Mouse (Mus musculus) liver, adult 2 months (tissue): Measurements from ENCODE around the gene 1700102P08Rik. TPM values are rescaled to one million over a fixed set of nuclear protein-coding genes. Genes with fewer than 3 reads are reported as not detected.
A peak's percentile ranks its signal among the peaks of the same experiment; 100 is the strongest.

Source experiments
- DNase-seq: peaks from one replicate; pipeline ENCODE4 v3.0.0-alpha.2; 2011; ENCODE audit warnings: low read depth, low spot score; ENCODE audit errors: extremely low read depth
- H3K27ac ChIP-seq: fragments of 200-500 bp; replicated peaks from 2 replicates; pipeline ENCODE4 v1.5.1; 2012; ENCODE audit warnings: low read depth, mild to moderate bottlenecking, control low read depth, inconsistent platforms, low read length; ENCODE audit not compliant: insufficient read depth
- H3K27me3 ChIP-seq: fragments of 200-500 bp; 2 replicates; pipeline ENCODE4 v1.6.1; 2012; ENCODE audit warnings: mild to moderate bottlenecking, moderate library complexity, low read length, inconsistent platforms; ENCODE audit not compliant: control insufficient read depth, insufficient read depth
- H3K36me3 ChIP-seq: fragments of 200-500 bp; 2 replicates; pipeline ENCODE4 v1.6.1; 2012; ENCODE audit warnings: low read length, inconsistent platforms; ENCODE audit not compliant: control insufficient read depth, insufficient read depth
- H3K4me1 ChIP-seq: fragments of 200-500 bp; 2 replicates; pipeline ENCODE4 v1.6.1; 2011; ENCODE audit warnings: low read length; ENCODE audit not compliant: control insufficient read depth, insufficient read depth
- H3K4me3 ChIP-seq: fragments of 200-500 bp; 2 replicates; pipeline ENCODE4 v1.5.1; 2011; ENCODE audit warnings: low read depth, mild to moderate bottlenecking, control low read depth, low read length, moderate library complexity; ENCODE audit not compliant: insufficient read depth
- H3K79me2 ChIP-seq: fragments of 200-500 bp; 2 replicates; pipeline ENCODE4 v1.6.1; 2012; ENCODE audit warnings: inconsistent platforms, mild to moderate bottlenecking, low read length, moderate library complexity; ENCODE audit not compliant: control insufficient read depth, insufficient read depth
- H3K9ac ChIP-seq: fragments of 200-500 bp; 2 replicates; pipeline ENCODE4 v1.6.1; 2012; ENCODE audit warnings: low read depth, mild to moderate bottlenecking, control low read depth, inconsistent platforms, low read length
- CTCF ChIP-seq: fragments of 200-500 bp; IDR thresholded peaks from 2 replicates; pipeline ENCODE4 v1.5.1; 2011; ENCODE audit warnings: low read depth, low read length, control low read depth
- POLR2A ChIP-seq: fragments of 200-500 bp; IDR thresholded peaks from 2 replicates; pipeline ENCODE4 v1.6.1; 2011; ENCODE audit warnings: low read length, control low read depth; ENCODE audit not compliant: insufficient read depth; ENCODE audit errors: extremely low read depth
- WGBS: fragments of 180-500 bp; shearing (Covaris S2); methylation state at CpG from one replicate; pipeline ENCODE4 v1.1.7; 2018; 5-methylcytosine and 5-hydroxymethylcytosine counted together
- polyA plus RNA-seq: library from polyadenylated mRNA; depleted of rRNA; stranded (reverse); fragments of >200 nt; gene quantifications from 2 replicates; pipeline ENCODE4 v1.2.3, GENCODE M21; 2012
- total RNA-seq: library from RNA; depleted of rRNA; stranded (reverse); fragments of >200 nt; gene quantifications from 2 replicates; pipeline ENCODE4 v1.2.3, GENCODE M21; 2014

Gene 1700102P08Rik
- total and polyA plus RNA-seq, 2 experiments, result not detected

DNA sequence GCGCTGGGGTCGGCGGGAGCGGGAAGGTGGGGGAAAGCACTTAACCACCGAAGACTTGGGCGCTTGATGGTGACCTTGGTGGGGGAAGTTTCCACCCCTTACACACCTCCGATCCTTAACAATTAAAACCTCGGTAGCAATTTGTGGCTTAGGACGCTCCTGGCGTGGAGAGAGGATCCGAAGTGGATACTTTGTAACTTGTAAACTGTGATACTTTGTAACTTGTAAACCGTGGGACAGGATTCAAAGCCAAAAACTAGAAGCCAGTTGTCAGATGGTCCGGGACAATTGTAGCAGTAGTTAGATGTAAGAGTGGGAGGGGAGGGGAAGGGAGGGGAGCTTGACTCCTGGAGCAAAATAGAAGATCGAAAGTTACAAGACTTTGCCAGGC, 44.3 kb upstream of the 1700102P08Rik start:
- Histone ChIP-seq H3K36me3 (peaks cover 23% of the 10 kb centered on the region), H3K27me3 (no peaks in the 10 kb centered on the region), H3K9ac (peak overlapping the region; percentile 99), H3K79me2 (peaks cover 21% of the 10 kb centered on the region), H3K4me3 (peak overlapping the region; percentile 98), H3K4me1 (peaks cover 19% of the 10 kb centered on the region), H3K27ac (peak overlapping the region; percentile 94)
- WGBS, result under 1% methylated on average over 14 of the region's 14 CpGs
- TF ChIP-seq POLR2A, result no peak
- TF ChIP-seq CTCF, result no peak
- DNase-seq, result peak; percentile 43

DNA sequence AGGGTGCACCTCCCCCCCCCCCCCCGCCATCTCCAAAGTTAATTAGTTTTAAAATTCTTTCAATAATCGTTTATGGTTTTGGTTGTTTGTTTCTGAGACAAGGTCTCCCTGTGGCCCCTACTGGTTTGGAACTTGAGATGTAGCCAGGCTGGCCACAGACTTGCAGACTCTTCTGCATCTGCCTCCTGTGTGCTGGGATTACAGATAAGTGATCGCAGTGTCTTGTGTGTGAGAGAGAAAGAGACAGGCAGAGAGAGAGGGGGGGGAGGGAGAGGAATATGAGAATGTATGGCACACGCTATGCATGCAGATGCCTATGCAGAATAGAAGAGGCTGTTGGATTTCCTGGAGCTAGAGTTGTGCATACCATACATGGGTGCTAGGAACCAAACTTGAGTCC, 42.9 kb upstream of the 1700102P08Rik start:
- peaks cover 34% of the 10 kb centered on the region for H3K36me3 ChIP-seq
- DNase-seq, result no peak
- peaks cover 24% of the 10 kb centered on the region for H3K79me2 ChIP-seq
- no peak overlapping the region for H3K4me3 ChIP-seq
- H3K9ac ChIP-seq, result no peak overlapping the region
- TF ChIP-seq CTCF (no peak), POLR2A (no peak)
- no peak overlapping the region for H3K27ac ChIP-seq
- WGBS, result 85% methylated on average over 4 of the region's 4 CpGs
- H3K27me3 ChIP-seq, result no peaks in the 10 kb centered on the region
- peaks cover 8% of the 10 kb centered on the region for H3K4me1 ChIP-seq

DNA sequence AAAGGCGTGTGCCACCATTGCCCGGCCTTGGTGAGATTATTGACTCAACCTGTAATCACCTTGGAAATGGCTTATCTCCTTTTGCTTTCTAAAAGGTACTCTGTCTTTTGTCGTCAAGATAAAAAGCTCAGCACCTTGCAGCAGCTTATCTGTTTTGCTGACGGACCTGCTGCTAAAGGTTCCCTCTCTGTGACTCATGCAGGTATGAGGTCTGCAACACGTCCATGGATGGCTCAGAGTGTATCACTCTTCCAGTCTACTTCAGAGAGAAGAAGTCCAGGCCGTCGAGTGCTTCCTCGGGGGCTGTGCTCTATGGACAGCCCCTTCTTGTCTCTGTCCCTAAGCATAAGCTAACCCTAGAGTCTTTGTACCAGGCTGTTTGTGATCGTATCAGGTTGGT, 14.4 kb upstream of the 1700102P08Rik start:
- TF ChIP-seq CTCF (no peak), POLR2A (no peak)
- Histone ChIP-seq H3K27ac (peak overlapping the region; percentile 58), H3K27me3 (no peaks in the 10 kb centered on the region), H3K9ac (no peak overlapping the region), H3K4me1 (peaks cover 20% of the 10 kb centered on the region), H3K4me3 (no peak overlapping the region), H3K36me3 (peaks cover 55% of the 10 kb centered on the region), H3K79me2 (no peaks in the 10 kb centered on the region; the same call in 1 of the 2 replicates)
- WGBS, result 52% methylated on average over 9 of the region's 9 CpGs
- DNase-seq, result no peak

DNA sequence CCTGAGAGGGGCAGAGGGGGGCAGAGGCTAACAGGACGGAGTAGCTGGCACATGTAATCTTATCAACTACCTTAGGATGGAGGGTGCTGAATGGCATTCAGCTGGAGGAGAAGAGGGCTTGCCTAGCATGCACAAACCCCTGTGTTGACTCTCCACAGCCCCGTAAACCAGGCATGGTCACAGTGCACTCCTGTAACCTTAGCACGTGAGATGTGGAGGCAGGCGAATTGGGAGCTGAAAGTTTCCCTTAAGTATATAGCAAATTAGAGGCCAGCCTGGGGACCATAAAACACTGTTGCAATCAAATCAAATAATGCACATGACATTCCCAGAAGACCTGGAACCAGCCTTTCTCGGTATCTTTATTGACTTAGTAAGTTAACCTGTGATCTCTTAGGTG, 13.9 kb upstream of the 1700102P08Rik start:
- 34% methylated on average over 5 of the region's 5 CpGs for WGBS
- H3K27me3 ChIP-seq, result no peaks in the 10 kb centered on the region

DNA sequence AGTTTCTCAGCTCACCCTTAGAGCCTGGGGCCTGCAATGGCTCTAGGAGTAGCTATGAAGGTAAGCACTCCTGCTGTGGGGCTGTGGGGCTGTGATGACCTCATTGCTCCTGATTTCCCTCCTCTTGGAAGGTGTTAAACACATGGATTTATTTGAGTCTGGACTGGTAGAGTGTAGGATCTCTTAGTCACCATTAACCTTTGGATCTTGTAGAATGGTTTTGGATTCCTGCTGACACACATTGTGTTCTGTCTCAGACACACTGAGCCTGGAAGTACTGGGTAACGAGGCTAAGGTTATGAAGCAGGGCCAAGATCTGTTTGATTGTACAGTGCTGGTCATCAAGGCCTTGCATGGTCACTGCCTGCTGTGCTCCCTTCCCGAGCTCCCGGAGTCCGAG, 13.3 kb upstream of the 1700102P08Rik start:
- H3K79me2 ChIP-seq, result no peaks in the 10 kb centered on the region; the same call in 1 of the 2 replicates

More for the DNA sequence above, 13.9 kb upstream of the 1700102P08Rik start:
- Histone ChIP-seq H3K27ac (peak overlapping the region; percentile 58), H3K4me1 (peaks cover 20% of the 10 kb centered on the region), H3K36me3 (peaks cover 54% of the 10 kb centered on the region), H3K4me3 (no peak overlapping the region), H3K9ac (no peak overlapping the region), H3K79me2 (no peaks in the 10 kb centered on the region; the same call in 1 of the 2 replicates)
- peak; percentile 71 for DNase-seq
- TF ChIP-seq CTCF, result no peak
- TF ChIP-seq POLR2A, result no peak

DNA sequence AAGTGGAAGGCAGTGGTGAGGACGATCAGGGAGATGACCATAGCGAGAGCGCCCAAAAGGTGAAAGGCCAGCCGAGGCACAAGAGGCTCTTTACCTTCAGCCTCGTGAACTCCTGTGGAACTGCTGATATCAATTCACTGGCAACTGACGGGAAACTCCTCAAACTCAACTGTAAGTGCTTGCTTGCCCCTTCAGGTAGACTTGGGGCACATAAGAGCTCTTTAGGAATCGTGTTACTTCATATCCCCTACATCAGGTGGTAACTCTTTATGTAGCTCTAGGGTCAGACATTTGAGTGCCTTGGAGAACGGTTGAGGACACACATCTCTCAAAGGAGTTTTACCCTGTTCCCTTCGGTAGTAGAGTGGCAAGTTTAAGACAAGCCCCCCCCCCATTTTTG, 11.2 kb upstream of the 1700102P08Rik start:
- DNase-seq, result no peak
- Histone ChIP-seq H3K27ac (no peak overlapping the region), H3K36me3 (peaks cover 51% of the 10 kb centered on the region), H3K79me2 (no peaks in the 10 kb centered on the region; the same call in 1 of the 2 replicates), H3K4me1 (peaks cover 19% of the 10 kb centered on the region), H3K9ac (no peak overlapping the region), H3K27me3 (no peaks in the 10 kb centered on the region), H3K4me3 (no peak overlapping the region)
- 96% methylated on average over 9 of the region's 9 CpGs for WGBS
- TF ChIP-seq POLR2A, result no peak
- TF ChIP-seq CTCF, result no peak

More for the DNA sequence above, 13.3 kb upstream of the 1700102P08Rik start:
- Histone ChIP-seq H3K9ac (0 out of 2 replicates have a peak overlapping the region, but pooled peaks have one; percentile 15), H3K27ac (peak overlapping the region; percentile 88), H3K36me3 (peaks cover 54% of the 10 kb centered on the region), H3K27me3 (no peaks in the 10 kb centered on the region), H3K4me1 (peaks cover 20% of the 10 kb centered on the region), H3K4me3 (no peak overlapping the region)
- peak; percentile 62 for DNase-seq
- TF ChIP-seq CTCF (no peak), POLR2A (no peak)
- 31% methylated on average over 4 of the region's 4 CpGs for WGBS
